Mouse (Mus musculus) 3134 (cell line): ENCODE measurements around the gene Cdkl4.
"Not testable (repeated sequence)": the region's sequence is repeated elsewhere in the genome, so short reads cannot be mapped to it uniquely, and the experiment has no call there.

Source experiments
- DNase-seq: peaks from one replicate; pipeline ENCODE4 v3.0.0-alpha.2; 2011; ENCODE audit warnings: low spot score; ENCODE audit not compliant: insufficient read length; ENCODE audit errors: extremely low read depth

Gene Cdkl4

DNA sequence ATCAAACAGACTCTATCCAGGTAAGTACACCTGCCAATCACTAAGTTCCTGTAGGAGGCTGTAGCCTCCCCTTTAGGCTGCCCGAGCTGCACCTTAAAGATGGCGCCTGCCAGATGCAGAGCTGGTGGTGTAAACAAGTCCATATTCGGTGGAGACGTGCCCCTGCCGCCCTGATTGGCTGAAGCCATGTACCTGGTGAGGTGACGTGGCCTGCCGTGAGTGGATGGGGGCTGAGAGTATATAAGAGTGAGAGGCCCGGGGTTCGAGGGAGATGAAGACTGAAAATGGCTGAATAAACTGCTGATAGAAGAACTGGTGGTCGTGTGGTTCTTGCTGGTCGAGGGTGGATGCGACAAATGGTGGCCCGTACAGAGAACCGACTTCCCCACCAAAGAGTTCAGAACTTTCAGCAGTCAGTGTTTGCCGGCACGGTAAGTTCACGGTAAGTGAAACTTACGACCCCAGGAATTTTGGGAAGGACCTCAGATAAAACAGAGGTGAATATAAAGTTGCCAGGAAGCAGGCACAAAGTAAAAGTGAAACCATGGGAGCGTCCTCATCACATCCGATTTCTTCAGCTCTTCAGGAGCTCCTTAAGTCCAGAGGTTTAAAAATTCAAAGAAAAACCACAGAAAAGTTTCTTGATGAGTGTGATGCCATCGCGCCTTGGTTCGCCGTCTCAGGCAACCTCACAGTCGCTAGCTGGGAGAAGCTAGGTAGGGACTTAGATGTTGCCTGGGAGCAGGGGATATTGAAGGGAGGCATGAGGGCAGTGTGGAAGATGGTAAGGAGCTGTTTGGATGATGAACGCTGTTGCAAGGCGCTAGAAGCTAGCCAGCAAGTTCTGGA lies 13.6 kb downstream of the Cdkl4 start:
- not testable (repeated sequence) for DNase-seq

DNA sequence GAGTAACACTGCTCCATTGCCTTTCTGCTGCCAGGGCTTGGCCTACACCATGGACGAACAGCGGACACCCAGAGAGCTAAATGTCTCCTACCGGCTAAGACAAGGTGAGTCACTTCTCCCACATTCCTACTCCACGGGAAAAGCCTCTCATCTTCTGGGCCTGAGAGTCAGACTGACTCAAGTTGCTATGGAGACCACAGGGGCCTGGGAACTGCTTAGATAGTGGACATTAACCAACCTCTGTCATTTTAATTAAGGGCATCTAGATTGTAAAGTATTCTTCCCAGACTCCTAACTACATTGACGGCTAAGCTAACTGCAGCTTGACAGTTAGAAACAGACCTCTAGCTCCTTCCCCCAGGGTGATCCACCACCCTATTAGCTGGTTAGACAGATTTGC lies 14.8 kb downstream of the Cdkl4 start:
- no peak for DNase-seq

DNA sequence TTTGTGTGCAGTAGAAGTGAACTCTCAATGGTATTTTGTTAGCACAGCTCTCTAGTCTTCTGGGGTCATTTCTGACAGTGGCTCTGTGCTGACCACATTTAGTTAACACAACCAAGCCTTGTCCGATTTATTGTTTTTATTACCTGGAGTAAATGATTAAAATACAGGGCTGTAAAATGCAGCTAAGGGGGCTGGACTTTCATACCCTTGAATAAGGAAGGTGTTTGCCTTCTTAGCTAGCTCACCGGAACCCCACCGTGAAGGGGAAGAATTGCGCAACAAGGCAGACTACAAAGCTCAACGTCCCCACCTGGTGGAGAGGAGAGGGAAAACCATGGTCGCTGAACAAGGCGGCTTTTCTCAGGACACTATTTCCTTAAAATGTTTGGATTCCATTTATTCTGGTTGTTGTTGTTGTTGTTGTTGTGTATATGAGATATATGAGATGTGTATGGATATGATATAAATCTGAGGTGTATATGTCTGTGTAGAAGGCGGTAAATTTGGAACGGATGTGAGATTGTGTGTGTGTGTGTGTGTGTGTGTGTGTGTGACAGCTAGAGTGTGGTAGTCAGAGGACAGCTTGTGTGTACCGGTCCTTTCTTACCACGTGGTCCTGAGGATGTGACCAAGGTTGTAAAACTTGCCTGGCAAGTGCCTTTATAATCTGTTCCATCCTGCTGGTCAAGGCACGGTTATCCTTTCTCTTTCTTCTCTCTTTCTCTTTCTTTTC lies 16.8 kb downstream of the Cdkl4 start:
- no peak for DNase-seq

DNA sequence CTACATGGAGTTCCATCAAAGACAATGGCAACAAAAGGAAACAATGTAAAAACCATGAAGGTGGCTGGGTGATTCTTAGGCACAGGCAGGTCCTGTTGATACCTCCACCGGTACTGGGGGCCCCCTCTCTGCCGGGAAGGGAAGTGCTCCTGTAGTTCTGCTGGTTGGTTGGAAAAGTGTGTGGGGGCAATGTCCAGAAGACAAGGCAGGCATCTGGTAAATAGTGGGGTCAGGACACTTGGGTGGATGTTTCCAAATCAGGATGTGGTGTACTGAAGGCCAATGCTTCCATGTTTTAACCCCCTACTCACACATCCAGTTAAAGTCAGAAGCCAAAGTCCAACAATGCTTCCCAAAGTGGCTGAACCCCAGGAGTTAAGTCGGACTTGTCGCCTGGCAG lies 17.9 kb downstream of the Cdkl4 start:
- no peak for DNase-seq

DNA sequence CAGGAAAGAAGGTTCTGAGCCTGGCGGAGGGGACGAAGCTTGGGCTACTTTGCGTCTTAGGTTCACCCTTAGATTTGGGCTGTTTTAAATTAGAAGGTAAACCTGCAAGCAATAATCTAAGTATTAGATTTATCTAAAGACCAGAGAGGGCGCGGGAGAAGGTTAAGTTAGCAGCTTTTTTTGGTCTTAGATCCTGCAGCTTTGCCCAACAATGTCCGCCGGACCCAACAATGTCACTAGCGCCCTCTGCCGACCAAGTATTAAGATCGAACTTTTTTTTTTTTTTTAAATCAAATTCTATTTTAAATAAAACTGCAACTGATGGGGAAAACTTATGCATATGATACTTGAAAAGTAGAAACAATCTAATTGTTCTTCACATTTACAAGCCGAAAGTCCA lies 18.6 kb downstream of the Cdkl4 start:
- no peak for DNase-seq

DNA sequence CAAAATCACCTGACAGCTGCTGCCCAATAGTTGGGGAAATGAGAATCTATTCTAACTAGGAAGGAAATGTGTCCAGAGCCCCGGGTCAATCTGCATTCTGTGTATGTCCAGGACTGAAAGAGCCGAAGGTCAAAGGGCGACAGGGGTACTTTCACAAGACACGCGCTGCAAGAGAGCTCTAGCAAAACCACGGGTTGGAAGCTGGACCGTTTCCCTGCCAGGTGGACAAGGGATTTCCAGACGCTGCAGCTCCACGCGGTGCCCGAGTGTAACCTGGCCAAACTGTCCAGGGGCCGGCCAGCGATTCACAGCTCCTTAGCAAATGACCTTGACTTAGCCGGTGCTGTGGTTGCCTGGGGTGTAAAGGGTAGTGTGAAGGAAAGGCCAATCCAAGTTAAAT lies 19.0 kb downstream of the Cdkl4 start:
- DNase-seq, result no peak

DNA sequence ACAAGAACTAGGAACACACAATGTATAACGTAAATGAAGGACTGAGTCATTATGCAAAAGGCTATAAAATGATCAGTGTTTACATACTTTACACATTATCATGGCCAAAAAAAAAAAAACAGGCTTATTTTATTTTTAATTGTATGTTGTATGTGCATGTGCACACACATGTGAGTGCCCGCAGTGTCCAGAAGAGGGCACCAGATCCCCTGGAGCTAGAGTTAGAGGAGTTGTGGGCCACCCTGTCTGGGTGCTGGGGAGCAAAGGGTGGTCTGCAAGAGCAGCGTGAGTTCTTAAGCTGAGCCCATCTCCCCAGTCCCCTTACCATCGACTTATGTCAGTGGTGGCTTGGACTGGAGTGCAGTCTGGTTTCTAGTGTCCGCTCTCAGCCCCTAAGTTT lies 20.2 kb downstream of the Cdkl4 start:
- no peak for DNase-seq

DNA sequence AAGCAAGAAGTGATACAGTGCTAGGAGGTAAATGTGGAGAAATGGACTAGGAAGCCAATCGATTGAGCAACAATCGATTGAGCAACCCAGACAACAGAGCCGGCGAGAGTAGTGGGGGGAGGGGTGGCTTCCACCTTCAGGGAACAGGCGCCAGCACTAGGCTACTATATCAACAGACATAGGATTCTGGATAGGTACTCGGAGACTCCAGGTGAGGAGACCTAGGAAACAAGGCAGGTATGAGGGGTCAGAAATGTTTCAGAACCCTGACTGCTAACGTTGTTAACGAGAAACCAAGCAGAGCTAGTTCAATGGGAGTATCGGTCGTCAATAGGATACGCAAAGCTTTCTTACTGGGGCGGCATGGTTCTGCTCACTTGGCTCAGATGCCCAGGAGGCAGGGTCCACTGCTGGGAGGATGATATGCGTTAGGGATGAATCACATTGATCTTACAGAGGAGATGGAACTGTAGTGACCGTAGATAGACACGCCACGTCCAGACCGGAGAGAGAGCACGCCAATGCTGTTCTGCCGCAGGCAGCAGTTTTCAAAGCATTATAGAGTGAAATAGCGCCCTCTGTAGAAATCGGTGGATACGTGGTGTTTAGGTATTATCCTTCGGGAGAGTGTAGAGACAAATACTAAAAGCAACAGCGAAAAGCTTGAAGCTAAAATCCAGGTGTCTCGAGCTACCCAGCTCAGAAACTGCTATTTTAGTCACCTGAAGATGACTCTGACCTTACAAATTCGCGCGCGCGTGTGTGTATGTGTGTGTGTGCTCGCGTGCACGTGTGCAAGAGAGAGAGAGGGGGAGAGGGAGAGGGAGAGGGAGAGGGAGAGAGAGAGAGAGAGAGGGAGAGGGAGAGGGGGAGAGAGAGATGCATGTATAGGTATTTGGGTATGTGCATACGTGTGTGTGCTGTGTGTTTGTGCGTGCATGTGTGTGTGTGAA lies 24.0 kb downstream of the Cdkl4 start:
- no peak for DNase-seq

DNA sequence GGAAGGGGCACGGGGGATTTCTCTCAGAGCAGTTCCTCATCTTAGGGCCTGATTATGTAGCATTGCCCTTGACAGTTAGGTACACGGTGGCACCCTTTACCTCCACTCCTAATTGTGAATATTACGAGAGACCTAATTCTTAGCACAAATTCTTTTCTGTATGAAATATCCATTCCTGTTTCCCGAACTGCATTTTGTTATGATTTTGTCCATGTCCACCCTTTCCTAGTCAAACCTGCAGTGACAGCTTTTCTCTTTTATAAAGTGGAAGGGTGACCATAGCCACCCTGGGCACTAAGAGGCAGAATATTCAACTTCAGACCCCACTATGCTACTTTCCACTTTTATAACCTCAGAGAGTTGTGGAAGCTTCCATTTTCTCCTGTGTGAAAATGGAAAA lies 25.0 kb downstream of the Cdkl4 start:
- no peak for DNase-seq

DNA sequence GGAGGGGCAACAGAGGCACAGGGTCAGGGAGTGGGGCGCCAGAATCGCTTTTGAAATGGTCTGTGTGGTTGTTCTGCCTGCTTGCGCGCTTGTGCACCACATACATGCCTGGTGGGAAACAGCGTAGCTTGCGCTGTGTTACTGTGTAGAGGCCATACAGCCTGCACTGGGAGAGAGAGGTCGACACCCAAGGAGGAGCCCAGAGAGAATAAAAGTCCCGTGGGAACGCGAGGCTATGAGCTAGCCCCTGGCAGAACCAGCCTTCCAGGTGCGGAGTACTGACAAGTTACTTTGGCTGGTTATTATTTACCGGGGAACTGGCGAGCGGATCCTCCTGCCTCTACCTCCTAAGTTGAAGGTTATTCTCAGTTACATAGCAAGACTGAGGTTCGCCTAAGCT lies 26.6 kb downstream of the Cdkl4 start:
- no peak for DNase-seq

DNA sequence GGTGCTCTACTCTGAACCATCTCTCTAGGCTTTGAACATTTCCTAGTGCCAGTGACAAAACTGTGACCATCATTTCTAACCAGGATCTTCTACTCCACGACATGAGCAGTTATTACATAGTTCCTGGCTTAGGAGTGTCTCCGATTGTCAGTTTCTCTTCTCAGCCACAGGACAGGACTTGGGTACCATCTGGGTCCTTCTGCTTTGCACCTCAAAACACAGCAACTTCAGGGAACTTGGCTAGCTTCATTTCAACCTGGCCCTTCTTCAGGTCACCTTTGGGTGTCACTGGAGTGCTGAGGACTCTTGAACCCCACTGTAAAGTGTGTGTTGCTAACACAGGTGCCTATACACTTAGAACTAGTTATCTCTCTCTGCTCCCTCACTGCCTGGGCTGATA lies 30.8 kb downstream of the Cdkl4 start:
- DNase-seq, result no peak

DNA sequence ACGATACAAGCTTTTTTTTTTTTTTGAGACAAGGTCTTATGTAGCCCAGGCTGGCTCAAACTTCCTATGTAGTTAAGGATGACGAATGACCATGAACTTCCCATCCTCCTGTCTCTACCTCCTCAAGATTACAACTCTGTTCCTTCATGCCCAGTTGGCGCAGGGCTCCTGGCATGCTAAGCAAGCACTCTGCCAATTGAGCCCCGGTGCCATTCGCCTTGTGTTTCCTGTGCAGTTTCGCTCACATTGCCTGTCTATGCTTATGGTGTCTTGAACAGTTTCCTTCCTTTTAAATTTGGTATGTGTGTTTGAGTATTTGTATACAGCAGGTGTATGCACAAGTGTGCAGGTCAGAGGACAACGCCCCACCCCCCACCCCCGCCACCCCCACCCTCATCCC lies 31.4 kb downstream of the Cdkl4 start:
- DNase-seq, result no peak

DNA sequence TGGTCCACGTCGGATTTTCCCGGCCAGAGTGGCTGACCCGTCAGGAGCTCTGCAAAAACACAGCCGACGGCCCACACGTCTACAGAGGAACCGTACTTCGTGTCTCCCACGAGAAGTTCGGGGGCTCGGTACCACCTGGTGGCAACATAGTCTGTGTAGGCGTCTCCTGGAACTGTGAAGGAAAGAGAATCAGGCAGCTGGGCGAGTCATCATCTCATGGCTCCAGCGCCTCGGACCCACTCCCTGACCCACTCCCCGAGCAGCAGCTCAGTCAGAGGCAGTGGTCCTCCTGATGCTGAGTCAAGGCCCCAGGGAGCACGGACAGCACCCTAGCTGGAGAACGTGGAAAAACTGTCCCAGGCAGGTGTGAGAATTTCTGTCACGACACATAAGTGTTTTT lies 34.0 kb downstream of the Cdkl4 start:
- no peak for DNase-seq

DNA sequence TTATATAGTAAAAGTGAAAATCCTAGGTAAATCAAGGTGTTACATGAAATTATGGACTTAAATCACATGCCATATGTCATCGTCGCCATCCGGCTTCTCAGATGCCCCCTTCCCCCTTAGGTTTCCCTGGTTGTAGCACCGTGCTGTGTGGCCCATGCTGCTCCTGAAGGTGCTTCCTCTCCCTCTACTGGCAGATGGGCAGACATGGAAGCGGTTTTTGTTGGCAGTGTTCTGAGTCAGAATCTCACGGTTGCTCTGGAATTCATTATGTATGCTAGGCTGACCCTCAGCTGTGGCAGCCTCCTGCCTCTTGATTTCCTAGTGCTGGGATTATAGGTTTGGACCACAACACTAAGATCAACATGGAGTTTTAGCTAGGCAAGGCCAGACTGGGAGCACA lies 40.5 kb downstream of the Cdkl4 start:
- peak; percentile 33 for DNase-seq

DNA sequence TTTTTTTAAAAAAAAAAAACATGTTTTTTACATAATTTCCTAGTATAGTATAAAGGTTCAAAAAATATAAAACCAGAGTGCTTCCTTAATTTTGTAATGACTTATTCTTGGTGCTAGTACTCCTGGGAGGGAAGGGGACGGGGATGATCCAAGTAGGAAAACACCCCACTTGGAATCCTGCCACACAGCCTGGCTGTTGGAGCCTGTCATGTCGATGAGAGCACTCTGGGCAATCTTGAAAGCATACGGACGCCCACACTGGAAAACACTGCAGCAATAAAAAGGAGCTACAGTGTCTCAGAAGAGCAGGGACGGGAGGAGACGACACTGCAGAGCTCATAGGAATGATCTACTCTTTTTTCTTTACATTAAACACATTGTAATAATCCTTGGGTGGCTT lies 42.0 kb downstream of the Cdkl4 start:
- no peak for DNase-seq

DNA sequence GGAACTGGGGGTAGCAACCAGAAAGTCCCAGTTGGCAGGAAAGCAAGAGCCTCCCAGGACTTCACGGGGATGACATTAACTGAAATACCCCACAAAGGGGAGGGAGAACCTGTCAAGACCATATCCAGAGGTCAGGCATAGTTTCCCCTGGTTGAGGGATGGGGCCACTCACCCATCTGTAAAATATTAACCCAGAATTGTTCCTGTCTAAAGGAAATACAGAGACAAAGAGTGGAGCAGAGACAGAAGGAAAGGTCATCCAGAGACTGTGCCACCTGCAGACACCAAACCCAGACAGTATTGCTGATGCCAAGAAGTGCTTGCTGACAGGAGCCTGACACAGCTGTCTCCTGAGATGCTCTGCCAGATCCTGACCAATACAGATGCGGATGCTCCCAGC lies 46.3 kb downstream of the Cdkl4 start:
- DNase-seq, result not testable (repeated sequence)

DNA sequence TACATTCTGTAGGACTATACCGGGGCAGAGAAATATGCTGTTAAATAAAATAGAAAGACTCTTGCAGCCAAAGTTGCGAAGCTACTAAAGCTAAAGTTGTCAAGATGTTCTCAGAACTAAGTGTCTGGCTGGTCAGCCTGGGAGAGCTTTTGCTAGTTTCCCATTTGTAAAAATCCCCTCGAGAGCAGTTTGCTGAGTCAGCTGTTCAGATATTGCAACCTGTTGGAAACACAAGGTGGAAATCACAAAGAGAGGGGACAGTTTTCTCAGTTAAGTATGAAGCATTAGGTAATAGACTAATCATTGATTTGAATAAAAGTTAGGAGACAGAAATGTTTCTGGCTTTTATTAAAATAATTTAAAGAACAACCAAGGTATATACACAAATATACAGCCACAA lies 54.4 kb downstream of the Cdkl4 start:
- DNase-seq, result no peak

DNA sequence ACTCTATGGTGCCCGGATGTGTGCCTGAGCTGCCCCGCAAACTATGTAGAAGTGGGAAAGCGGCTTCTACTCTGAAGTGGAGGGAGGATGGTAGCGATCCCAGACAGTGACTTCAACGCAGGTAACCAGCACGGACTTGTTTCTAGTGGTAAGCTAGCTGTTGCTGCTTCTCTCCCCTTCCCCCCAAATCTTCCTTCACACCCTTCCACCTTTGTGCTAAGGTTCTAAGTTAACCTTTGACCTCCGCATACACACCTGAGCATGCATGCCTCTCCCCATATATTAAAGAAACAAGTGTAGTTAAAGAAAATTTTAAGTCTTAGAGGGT lies 55.4 kb downstream of the Cdkl4 start:
- DNase-seq, result no peak

DNA sequence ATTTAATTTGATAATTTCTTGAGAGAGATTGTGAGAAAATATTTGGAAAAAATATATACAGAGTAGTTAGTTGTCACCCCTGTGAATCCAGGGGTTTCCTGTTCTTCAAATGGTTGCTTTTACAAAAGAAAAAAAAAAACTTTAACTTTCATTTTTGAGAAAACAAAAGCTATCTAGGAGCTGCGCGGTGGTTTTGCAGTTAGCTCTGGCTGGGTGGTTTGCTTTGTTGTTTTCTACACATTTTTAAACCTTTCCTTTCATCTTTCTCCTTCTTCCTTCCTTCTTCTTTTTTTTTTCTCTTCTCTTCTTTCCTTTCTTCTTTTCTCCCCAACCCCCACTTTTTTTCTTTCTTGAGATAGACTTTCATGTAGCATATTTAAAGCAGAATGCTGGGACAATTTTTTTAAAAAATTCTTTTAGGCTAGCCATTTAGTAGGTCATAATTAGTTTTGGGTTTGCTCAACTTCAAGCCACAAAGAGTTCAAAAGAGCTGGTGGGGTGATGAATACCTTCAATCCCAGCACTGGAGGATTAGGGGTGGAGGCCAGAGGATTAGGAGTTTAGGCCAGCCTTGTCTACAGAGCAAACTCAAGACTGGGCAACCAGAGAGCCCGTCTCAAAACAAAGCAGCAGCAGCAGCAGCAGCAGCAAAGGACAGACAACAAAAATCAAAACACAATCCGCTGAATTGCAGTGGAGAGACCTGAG lies 55.9 kb downstream of the Cdkl4 start:
- DNase-seq, result no peak

DNA sequence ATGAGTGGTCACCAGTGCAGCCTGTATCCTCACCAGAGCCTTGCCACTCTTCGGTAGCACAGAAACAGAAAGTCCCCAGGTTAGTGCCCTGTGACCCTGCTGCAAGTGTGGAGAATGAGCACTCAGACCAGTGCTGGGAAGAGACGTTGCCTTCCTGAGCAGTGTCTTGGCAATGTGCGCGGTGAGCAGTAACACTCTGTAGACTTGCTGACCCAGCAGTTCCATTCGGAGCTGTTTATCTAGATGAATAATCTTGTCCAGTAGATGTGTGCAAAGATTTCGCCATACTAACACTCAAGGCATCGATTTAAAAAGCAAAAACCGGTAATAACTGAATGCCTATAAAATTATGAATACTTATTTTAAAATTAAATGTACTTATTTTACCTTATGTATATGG lies 57.1 kb downstream of the Cdkl4 start:
- no peak for DNase-seq

DNA sequence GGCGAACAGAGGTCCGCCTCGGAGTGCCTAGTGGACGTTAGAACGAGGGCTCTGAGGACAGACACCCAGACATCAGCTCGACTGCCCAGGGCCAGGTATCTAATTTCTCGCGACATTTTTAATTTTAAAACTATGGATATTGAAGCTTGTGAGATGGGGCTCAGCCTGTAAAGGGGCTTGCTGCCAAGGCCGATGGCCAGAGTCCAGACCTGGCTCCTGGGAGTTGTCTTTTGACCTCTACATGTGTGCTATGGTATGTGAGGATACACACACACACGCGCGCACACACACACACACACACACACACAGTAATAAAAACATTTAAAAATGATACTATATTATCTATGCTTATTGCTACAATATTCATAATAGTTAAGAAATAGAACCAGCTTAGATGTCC lies 58.8 kb downstream of the Cdkl4 start:
- no peak for DNase-seq
